ENCODE assay signal across 8 mouse cellular contexts in genomic region chr4:41714276-41714675, GRCm38 (mm10). TPM values are rescaled to one million over a fixed set of nuclear protein-coding genes. Genes with fewer than 3 reads are reported as not detected.
DNase-seq lines count a peak whose midpoint lies in the region; ATAC-seq and TF ChIP-seq lines count a peak whose summit lies in the region.

No protein-coding gene starts in this region.

- no peaks in the 10 kb centered on the region for H3K27me3 ChIP-seq in neural tube, embryonic 11.5 days (ENCODE audit: control insufficient read depth, insufficient read depth, low read length)
- H3K27me3 ChIP-seq in cerebellum, adult 2 months (ENCODE audit: control insufficient read depth, insufficient read depth, low read length) = no peaks in the 10 kb centered on the region
- H3K27me3 ChIP-seq in forebrain, postnatal 0 days (ENCODE audit: insufficient read depth, low read length) = no peaks in the 10 kb centered on the region
- no peaks in the 10 kb centered on the region for H3K27me3 ChIP-seq in hindbrain, embryonic 16.5 days (replicated peaks; ENCODE audit: control insufficient read depth, insufficient read depth, low read length)

- H3K4me1 ChIP-seq in neural tube, embryonic 11.5 days (ENCODE audit: control insufficient read depth, insufficient read depth, low read length) = peaks cover 15% of the 10 kb centered on the region
- peaks cover 9% of the 10 kb centered on the region; the same call in 1 of the 2 replicates for H3K4me1 ChIP-seq in cerebellum, adult 2 months (ENCODE audit: control insufficient read depth, insufficient read depth, low read length)
- H3K4me1 ChIP-seq in forebrain, postnatal 0 days (ENCODE audit: insufficient read depth) = peaks cover 11% of the 10 kb centered on the region
- H3K4me1 ChIP-seq in hindbrain, embryonic 16.5 days (ENCODE audit: control insufficient read depth, insufficient read depth, low read depth, low read length) = peaks cover 27% of the 10 kb centered on the region

- ATAC-seq in neural tube, embryonic 11.5 days (ENCODE audit: insufficient read depth, low FRiP score, low TSS enrichment) = no peak
- peak; percentile 61 for ATAC-seq in forebrain, postnatal 0 days
- ATAC-seq in hindbrain, embryonic 16.5 days = 0 out of 2 replicates have a peak, but pooled peaks have one; percentile 16

- no peak overlapping the region for H3K27ac ChIP-seq in neural tube, embryonic 11.5 days (ENCODE audit: low read depth, low read length)
- no peak overlapping the region for H3K27ac ChIP-seq in cerebellum, adult 2 months (ENCODE audit: insufficient read depth, low read length)
- H3K27ac ChIP-seq in forebrain, postnatal 0 days (ENCODE audit: low read depth, low read length) = no peak overlapping the region; the same call in 1 of the 2 replicates
- H3K27ac ChIP-seq in hindbrain, embryonic 16.5 days (ENCODE audit: low read depth, low read length) = 0 out of 2 replicates have a peak overlapping the region, but pooled peaks have one; percentile 15

- H3K36me3 ChIP-seq in neural tube, embryonic 11.5 days (ENCODE audit: control insufficient read depth, insufficient read depth, low read length) = peaks cover 6% of the 10 kb centered on the region; the same call in 1 of the 2 replicates
- peaks cover 30% of the 10 kb centered on the region for H3K36me3 ChIP-seq in forebrain, postnatal 0 days (ENCODE audit: insufficient read depth)
- peaks cover 17% of the 10 kb centered on the region for H3K36me3 ChIP-seq in hindbrain, embryonic 16.5 days (ENCODE audit: control insufficient read depth, insufficient read depth, low read length)

- peak; percentile 87 for TF ChIP-seq CTCF in cerebellum, adult 2 months (IDR thresholded peaks at IDR 0.05; ENCODE audit: borderline replicate concordance, insufficient read depth, low read depth, low read length)
- TF ChIP-seq CTCF in forebrain, postnatal 0 days (IDR thresholded peaks at IDR 0.05; ENCODE audit: low read depth) = peak; percentile 91

- H3K4me3 ChIP-seq in neural tube, embryonic 11.5 days (ENCODE audit: low read depth, low read length) = peak overlapping the region; percentile 73; the same call in 1 of the 2 replicates
- peak overlapping the region; percentile 33 for H3K4me3 ChIP-seq in cerebellum, adult 2 months (replicated peaks; ENCODE audit: insufficient read depth, low read depth, low read length)
- H3K4me3 ChIP-seq in forebrain, postnatal 0 days (ENCODE audit: low read depth, low read length) = peak overlapping the region; percentile 57; the same call in 1 of the 2 replicates
- peak overlapping the region; percentile 77 for H3K4me3 ChIP-seq in hindbrain, embryonic 16.5 days (ENCODE audit: low read length)

- TF ChIP-seq POLR2A in cerebellum, adult 2 months (IDR thresholded peaks at IDR 0.05; ENCODE audit: borderline replicate concordance, insufficient read depth, low read length) = no peak

- H3K9ac ChIP-seq in neural tube, embryonic 11.5 days (ENCODE audit: low read length) = no peak overlapping the region
- H3K9ac ChIP-seq in forebrain, postnatal 0 days = no peak overlapping the region
- H3K9ac ChIP-seq in hindbrain, embryonic 16.5 days (ENCODE audit: low read depth, low read length) = 0 out of 2 replicates have a peak overlapping the region, but pooled peaks have one; percentile 24

- peak overlapping the region; percentile 72; the same call in 1 of the 2 replicates for H3K4me2 ChIP-seq in neural tube, embryonic 11.5 days (ENCODE audit: low read depth)
- H3K4me2 ChIP-seq in forebrain, postnatal 0 days (ENCODE audit: low read depth) = peak overlapping the region; percentile 91
- peak overlapping the region; percentile 80 for H3K4me2 ChIP-seq in hindbrain, embryonic 16.5 days (ENCODE audit: low read length)

- no peaks in the 10 kb centered on the region for H3K9me3 ChIP-seq in neural tube, embryonic 11.5 days (ENCODE audit: control insufficient read depth, low read length)
- no peaks in the 10 kb centered on the region for H3K9me3 ChIP-seq in forebrain, postnatal 0 days (ENCODE audit: low read length)
- H3K9me3 ChIP-seq in hindbrain, embryonic 16.5 days (ENCODE audit: control insufficient read depth, low read length) = no peaks in the 10 kb centered on the region

- intact Hi-C loops in left cerebral cortex, postnatal 10 days (cut with DNase I) = no loop called here

- WGBS in neural tube, embryonic 11.5 days = 21% methylated on average over 8 of the region's 8 CpGs
- 6% methylated on average over 8 of the region's 8 CpGs for WGBS in cerebellum, adult 2 months
- WGBS in forebrain, postnatal 0 days = 10% methylated on average over 8 of the region's 8 CpGs
- WGBS in hindbrain, embryonic 16.5 days = 13% methylated on average over 8 of the region's 8 CpGs

- peak; percentile 55 for DNase-seq in neural tube, embryonic 11.5 days (ENCODE audit: low spot score)
- no peak for DNase-seq in neural tube, embryonic 10.5 days (ENCODE audit: extremely low spot score, low spot score)
- peak; percentile 79 to 82 for DNase-seq in cerebellum, adult 2 months
- DNase-seq in forebrain, postnatal 0 days = peak; percentile 88
- DNase-seq in left cerebral cortex, postnatal 10 days (ENCODE audit: extremely low spot score in 1 of 2, low spot score in 2 of 2) = peak; percentile 77 to 78
- peak; percentile 64 to 76 for DNase-seq in lung, postnatal 4 days
- peak; percentile 66 for DNase-seq in right cerebral cortex, postnatal 4 days

RNA-seq across cellular contexts. Expression of gene Rpp25l, which starts 0.9 kb away (rescaled TPM):
- 80.4 and 81.2 TPM in 2 replicates for polyA plus RNA-seq in neural tube, embryonic 11.5 days (2014; fragmentation: Nextera tagmentation; extraction: Ambion mirVana)
- 43.3 and 44.7 TPM in 2 replicates for polyA plus RNA-seq in cerebellum, adult 2 months (2012; rRNA removed)
- total RNA-seq in forebrain, postnatal 0 days (2014; rRNA removed) = 36.3 and 44.4 TPM in 2 replicates
- 43.0 and 52.0 TPM in 2 replicates for polyA plus RNA-seq in forebrain, postnatal 0 days (2015; fragmentation: Nextera tagmentation; extraction: Ambion mirVana)
- 63.6 and 65.2 TPM in 2 replicates for polyA plus RNA-seq in hindbrain, embryonic 16.5 days (2015; fragmentation: Nextera tagmentation; extraction: Ambion mirVana)
- 10 to 100 TPM; 28.4 to 30.3 TPM for total RNA-seq in left cerebral cortex, postnatal 10 days (2021)

RNA-seq across cellular contexts. Expression of gene Dctn3, which starts 8.7 kb away (rescaled TPM):
- 171 and 180 TPM in 2 replicates for polyA plus RNA-seq in neural tube, embryonic 11.5 days (2014; fragmentation: Nextera tagmentation; extraction: Ambion mirVana)
- 162 and 167 TPM in 2 replicates for polyA plus RNA-seq in cerebellum, adult 2 months (2012; rRNA removed)
- total RNA-seq in forebrain, postnatal 0 days (2014; rRNA removed) = 184 and 251 TPM in 2 replicates
- polyA plus RNA-seq in forebrain, postnatal 0 days (2015; fragmentation: Nextera tagmentation; extraction: Ambion mirVana) = 378 and 438 TPM in 2 replicates
- polyA plus RNA-seq in hindbrain, embryonic 16.5 days (2015; fragmentation: Nextera tagmentation; extraction: Ambion mirVana) = 309 and 323 TPM in 2 replicates
- 100 to 1,000 TPM; 181 to 196 TPM for total RNA-seq in left cerebral cortex, postnatal 10 days (2021)

RNA-seq across cellular contexts. Expression of gene Il11ra1, which starts 14.5 kb away (rescaled TPM):
- polyA plus RNA-seq in neural tube, embryonic 11.5 days (2014; fragmentation: Nextera tagmentation; extraction: Ambion mirVana) = 65.9 and 82.1 TPM in 2 replicates
- 64.9 and 69.7 TPM in 2 replicates for polyA plus RNA-seq in cerebellum, adult 2 months (2012; rRNA removed)
- total RNA-seq in forebrain, postnatal 0 days (2014; rRNA removed) = 16.8 and 17.2 TPM in 2 replicates
- 29.1 and 31.2 TPM in 2 replicates for polyA plus RNA-seq in forebrain, postnatal 0 days (2015; fragmentation: Nextera tagmentation; extraction: Ambion mirVana)
- polyA plus RNA-seq in hindbrain, embryonic 16.5 days (2015; fragmentation: Nextera tagmentation; extraction: Ambion mirVana) = 46.4 and 46.6 TPM in 2 replicates
- total RNA-seq in left cerebral cortex, postnatal 10 days (2021) = 10 to 100 TPM; 19.1 to 24.3 TPM

RNA-seq across cellular contexts. Expression of gene Arid3c, which starts 16.7 kb away (rescaled TPM):
- 1.2 and 2.0 TPM in 2 replicates for polyA plus RNA-seq in neural tube, embryonic 11.5 days (2014; fragmentation: Nextera tagmentation; extraction: Ambion mirVana)
- 0.16 and 0.18 TPM in 2 replicates for polyA plus RNA-seq in cerebellum, adult 2 months (2012; rRNA removed)
- not detected in 2 replicates for total RNA-seq in forebrain, postnatal 0 days (2014; rRNA removed)
- 0.14 and 0.15 TPM in 2 replicates for polyA plus RNA-seq in forebrain, postnatal 0 days (2015; fragmentation: Nextera tagmentation; extraction: Ambion mirVana)
- 0.76 and 0.84 TPM in 2 replicates for polyA plus RNA-seq in hindbrain, embryonic 16.5 days (2015; fragmentation: Nextera tagmentation; extraction: Ambion mirVana)
- total RNA-seq in left cerebral cortex, postnatal 10 days (2021) = under 1 TPM; 0.19 to 0.83 TPM

RNA-seq across cellular contexts. Expression of gene Cntfr, which starts 17.4 kb away (rescaled TPM):
- polyA plus RNA-seq in neural tube, embryonic 11.5 days (2014; fragmentation: Nextera tagmentation; extraction: Ambion mirVana) = 43.8 and 44.2 TPM in 2 replicates
- 101 and 105 TPM in 2 replicates for polyA plus RNA-seq in cerebellum, adult 2 months (2012; rRNA removed)
- total RNA-seq in forebrain, postnatal 0 days (2014; rRNA removed) = 24.7 and 25.9 TPM in 2 replicates
- 13.6 and 14.2 TPM in 2 replicates for polyA plus RNA-seq in forebrain, postnatal 0 days (2015; fragmentation: Nextera tagmentation; extraction: Ambion mirVana)
- polyA plus RNA-seq in hindbrain, embryonic 16.5 days (2015; fragmentation: Nextera tagmentation; extraction: Ambion mirVana) = 22.5 and 29.5 TPM in 2 replicates
- total RNA-seq in left cerebral cortex, postnatal 10 days (2021) = 10 to 100 TPM; 57.4 to 75.1 TPM
